Mouse (Mus musculus) lung, embryonic 15.5 days (tissue): ENCODE measurements around the gene Lyzl4. TPM values are rescaled to one million over a fixed set of nuclear protein-coding genes. Genes with fewer than 3 reads are reported as not detected.
"Not testable (repeated sequence)": the region's sequence is repeated elsewhere in the genome, so short reads cannot be mapped to it uniquely, and the experiment has no call there.

Source experiments
- ATAC-seq: fragments of 200-750 bp; cut with Nextera tagmentation; 2 replicates; pipeline ENCODE4 v1.8.0; 2017; ENCODE audit warnings: moderate number of reproducible peaks, borderline replicate concordance; ENCODE audit not compliant: low FRiP score, low TSS enrichment; ENCODE audit errors: extremely low read depth
- H3K27ac ChIP-seq: fragments of 300-500 bp; sonication (generic); 2 replicates; pipeline ENCODE4 v1.5.1; 2015; ENCODE audit warnings: moderate library complexity, mild to moderate bottlenecking, inconsistent platforms
- H3K27me3 ChIP-seq: fragments of 300-500 bp; sonication (generic); 2 replicates; pipeline ENCODE4 v1.6.1; 2015; ENCODE audit warnings: inconsistent platforms
- H3K36me3 ChIP-seq: fragments of 300-500 bp; sonication (generic); 2 replicates; pipeline ENCODE4 v1.6.1; 2015; ENCODE audit warnings: inconsistent platforms
- H3K4me1 ChIP-seq: fragments of 300-500 bp; sonication (generic); 2 replicates; pipeline ENCODE4 v1.6.1; 2015; ENCODE audit warnings: inconsistent platforms
- H3K4me2 ChIP-seq: fragments of 300-500 bp; sonication (generic); 2 replicates; pipeline ENCODE4 v1.6.1; 2015; ENCODE audit warnings: inconsistent platforms, mild to moderate bottlenecking, moderate library complexity
- H3K4me3 ChIP-seq: fragments of 300-500 bp; sonication (generic); 2 replicates; pipeline ENCODE4 v1.5.1; 2015; ENCODE audit warnings: mild to moderate bottlenecking, inconsistent platforms
- H3K9ac ChIP-seq: fragments of 300-500 bp; sonication (generic); 2 replicates; pipeline ENCODE4 v1.6.1; 2015; ENCODE audit warnings: inconsistent platforms
- H3K9me3 ChIP-seq: fragments of 300-500 bp; sonication (generic); 2 replicates; pipeline ENCODE4 v1.6.1; 2016; ENCODE audit warnings: inconsistent platforms
- WGBS: fragments of 180-500 bp; shearing (Covaris S2); methylation state at CpG from one replicate; pipeline ENCODE4 v1.1.7; 2015; 5-methylcytosine and 5-hydroxymethylcytosine counted together
- polyA plus RNA-seq: library from polyadenylated mRNA; unstranded; fragments of >200 nt; fragmentation: Nextera tagmentation; extraction: Ambion mirVana; gene quantifications from 2 replicates; pipeline ENCODE4 v1.2.1, GENCODE M21; 2015

The Lyzl4 gene
- polyA plus RNA-seq, 1 experiment from 2014 or later: not detected

DNA sequence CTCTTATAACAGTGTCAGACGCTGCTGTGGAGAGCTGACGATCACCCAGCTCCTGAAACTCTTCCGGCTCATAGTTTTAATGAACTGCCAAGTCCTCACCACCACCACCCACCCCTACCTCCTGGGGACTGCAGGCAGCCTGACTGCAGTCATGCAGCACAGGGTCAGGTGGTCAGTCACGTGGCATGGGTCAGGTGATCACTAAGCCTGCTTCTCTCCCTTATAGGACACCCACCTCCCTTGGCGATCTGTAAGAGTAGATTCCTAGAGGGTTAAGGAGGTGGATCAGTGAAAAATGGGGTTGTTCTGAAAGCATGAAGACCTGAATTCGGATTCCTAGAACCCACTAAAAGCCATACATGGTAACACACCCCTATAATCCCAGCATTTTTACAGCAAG lies 42.3 kb downstream of the Lyzl4 start:
- no peak overlapping the region for H3K27ac ChIP-seq
- H3K9ac ChIP-seq: no peak overlapping the region
- H3K9me3 ChIP-seq: no peaks in the 10 kb centered on the region
- no peak overlapping the region for H3K4me3 ChIP-seq
- no peaks in the 10 kb centered on the region for H3K27me3 ChIP-seq
- H3K36me3 ChIP-seq: no peaks in the 10 kb centered on the region
- no peak for ATAC-seq
- peaks cover 23% of the 10 kb centered on the region for H3K4me1 ChIP-seq
- 71% methylated on average over 6 of the region's 6 CpGs for WGBS
- H3K4me2 ChIP-seq: no peak overlapping the region

- ATAC-seq: no peak
- H3K4me2 ChIP-seq: no peak overlapping the region
- no peaks in the 10 kb centered on the region for H3K27me3 ChIP-seq
- H3K27ac ChIP-seq: no peak overlapping the region
- no peak overlapping the region for H3K9ac ChIP-seq
- peaks cover 23% of the 10 kb centered on the region for H3K4me1 ChIP-seq
- 62% methylated on average over 2 of the region's 2 CpGs for WGBS
- no peaks in the 10 kb centered on the region for H3K36me3 ChIP-seq
- H3K9me3 ChIP-seq: no peaks in the 10 kb centered on the region
- H3K4me3 ChIP-seq: no peak overlapping the region
Observed at GRCm38 (mm10) chr9:121598106-121598505, 43.8 kb downstream of the Lyzl4 start.

GRCm38 (mm10) chr9:121594771-121595170 lies 47.1 kb downstream of the Lyzl4 start:
- H3K9ac ChIP-seq: no peak overlapping the region
- 56% methylated on average over 4 of the region's 4 CpGs for WGBS
- no peak overlapping the region for H3K4me3 ChIP-seq
- no peaks in the 10 kb centered on the region for H3K9me3 ChIP-seq
- no peaks in the 10 kb centered on the region for H3K36me3 ChIP-seq
- no peak for ATAC-seq
- H3K4me1 ChIP-seq: peaks cover 9% of the 10 kb centered on the region
- H3K4me2 ChIP-seq: no peak overlapping the region
- no peak overlapping the region for H3K27ac ChIP-seq
- H3K27me3 ChIP-seq: no peaks in the 10 kb centered on the region

- not testable (repeated sequence) for H3K4me2 ChIP-seq, H3K27me3 ChIP-seq, H3K9me3 ChIP-seq, H3K4me3 ChIP-seq, H3K36me3 ChIP-seq, H3K9ac ChIP-seq, ATAC-seq, H3K27ac ChIP-seq
- WGBS: 78% methylated on average over 3 of the region's 3 CpGs
- H3K4me1 ChIP-seq: peaks cover 12% of the 10 kb centered on the region
Observed at GRCm38 (mm10) chr9:121593768-121594167, 48.1 kb downstream of the Lyzl4 start.

DNA sequence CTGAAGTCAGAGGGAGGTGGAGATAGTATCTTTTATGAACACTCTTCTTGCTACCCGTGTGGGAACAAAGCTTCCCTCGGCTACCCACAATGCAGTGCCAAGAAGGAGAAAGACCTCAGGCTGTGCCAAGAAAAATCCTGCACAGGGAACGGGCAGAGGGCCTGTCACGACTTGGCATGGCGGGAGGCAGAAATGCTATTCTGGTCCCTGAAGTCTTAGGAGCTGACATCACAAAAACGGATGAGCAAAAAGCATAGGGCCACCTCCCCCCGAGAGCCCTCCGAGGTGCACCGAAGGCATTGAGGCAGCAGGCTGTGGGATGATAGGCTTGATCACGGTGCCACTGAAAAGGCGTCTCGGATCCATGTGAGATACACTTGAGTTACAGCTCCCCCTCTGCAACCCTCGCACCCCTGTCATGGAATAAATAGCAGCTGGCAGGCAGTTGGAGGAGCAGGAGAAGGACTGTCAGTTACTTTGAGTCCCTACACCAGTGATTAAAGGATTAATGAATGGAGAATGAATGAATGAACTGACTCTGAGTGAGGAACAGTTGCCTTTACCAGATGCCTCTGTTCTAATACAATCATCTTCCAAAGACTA lies 48.8 kb downstream of the Lyzl4 start:
- Histone ChIP-seq H3K4me1 (peaks cover 12% of the 10 kb centered on the region), H3K9ac (no peak overlapping the region), H3K36me3 (no peaks in the 10 kb centered on the region), H3K9me3 (no peaks in the 10 kb centered on the region), H3K27ac (no peak overlapping the region), H3K27me3 (no peaks in the 10 kb centered on the region), H3K4me3 (no peak overlapping the region), H3K4me2 (no peak overlapping the region)
- no peak for ATAC-seq
- WGBS: 62% methylated on average over 13 of the region's 13 CpGs

- Histone ChIP-seq H3K9me3 (no peaks in the 10 kb centered on the region), H3K9ac (no peak overlapping the region), H3K27me3 (no peaks in the 10 kb centered on the region), H3K4me3 (no peak overlapping the region), H3K4me1 (peaks cover 12% of the 10 kb centered on the region), H3K27ac (peak overlapping the region; percentile 73), H3K36me3 (no peaks in the 10 kb centered on the region), H3K4me2 (no peak overlapping the region)
- WGBS: 18% methylated on average over 2 of the region's 2 CpGs
- peak; percentile 80 for ATAC-seq
Observed at GRCm38 (mm10) chr9:121589533-121589932, 52.4 kb downstream of the Lyzl4 start.

DNA sequence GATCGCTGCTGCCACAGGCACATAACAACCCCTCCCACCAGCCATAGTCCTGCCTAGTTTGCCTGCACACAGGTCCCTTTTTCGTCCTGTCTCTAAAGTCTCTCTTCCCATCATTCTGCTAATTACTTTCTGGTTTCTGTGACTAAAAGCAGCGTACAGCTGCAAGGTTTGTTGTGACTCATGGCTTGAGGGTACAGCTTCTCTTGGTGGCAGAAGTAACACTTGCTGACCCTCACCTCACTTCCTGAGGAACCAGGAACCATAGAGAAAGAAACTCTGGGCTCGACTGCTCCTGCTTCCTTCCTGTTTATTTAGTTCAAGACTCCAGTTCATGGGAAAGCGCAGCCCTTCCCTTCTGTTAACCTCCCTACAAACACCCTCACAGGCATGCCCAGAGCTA lies 67.5 kb downstream of the Lyzl4 start:
- Histone ChIP-seq H3K36me3 (no peaks in the 10 kb centered on the region), H3K27ac (no peak overlapping the region), H3K27me3 (no peaks in the 10 kb centered on the region), H3K4me2 (no peak overlapping the region), H3K9me3 (no peaks in the 10 kb centered on the region), H3K4me3 (no peak overlapping the region), H3K9ac (no peak overlapping the region), H3K4me1 (no peaks in the 10 kb centered on the region)
- no peak for ATAC-seq
- WGBS: 52% methylated on average over 5 of the region's 5 CpGs

DNA sequence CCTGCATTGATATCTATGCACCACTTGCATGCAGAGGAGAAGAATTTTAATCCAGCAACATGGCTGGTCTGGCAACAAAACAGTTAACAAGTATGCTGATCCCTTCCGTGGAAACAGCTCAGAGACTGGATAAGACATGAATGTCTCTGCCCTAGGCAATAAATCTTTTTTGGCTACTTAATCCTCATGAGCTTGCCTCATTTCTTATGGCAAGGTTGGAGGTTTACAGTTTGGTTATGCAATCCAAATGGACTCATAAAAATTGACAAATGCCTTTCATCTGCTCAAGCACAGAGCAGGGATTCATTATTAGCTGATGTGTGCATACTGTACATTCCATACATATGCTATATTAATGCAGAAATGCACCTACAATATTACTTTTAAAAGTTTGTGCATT lies 73.4 kb downstream of the Lyzl4 start:
- Histone ChIP-seq H3K4me2 (no peak overlapping the region), H3K4me1 (no peaks in the 10 kb centered on the region), H3K36me3 (no peaks in the 10 kb centered on the region), H3K9ac (no peak overlapping the region), H3K9me3 (no peaks in the 10 kb centered on the region), H3K27me3 (no peaks in the 10 kb centered on the region), H3K4me3 (no peak overlapping the region), H3K27ac (no peak overlapping the region)
- no peak for ATAC-seq
- WGBS: 16% methylated on average over 1 of the region's 1 CpGs

DNA sequence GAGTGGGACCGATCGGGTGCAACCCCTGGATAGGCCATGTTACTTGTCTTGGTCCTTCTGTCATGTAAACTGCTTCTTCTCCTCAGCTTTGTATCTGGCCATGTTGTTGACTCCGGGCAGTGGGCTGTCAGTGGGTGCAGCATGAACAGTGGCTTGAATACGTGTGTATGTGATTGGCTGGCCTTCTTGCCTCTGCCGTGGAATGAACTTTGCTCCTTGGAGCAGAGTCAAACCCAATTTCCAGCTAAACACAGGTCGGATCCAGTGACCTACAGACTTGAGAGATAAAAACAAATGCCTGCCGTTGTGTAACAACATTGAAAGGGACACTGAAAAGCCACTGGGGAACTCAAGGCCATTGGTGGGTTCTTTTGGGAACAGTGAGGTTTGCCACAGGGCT lies 75.5 kb downstream of the Lyzl4 start:
- Histone ChIP-seq H3K4me1 (no peaks in the 10 kb centered on the region), H3K27ac (no peak overlapping the region), H3K4me2 (no peak overlapping the region), H3K9me3 (no peaks in the 10 kb centered on the region), H3K9ac (no peak overlapping the region), H3K4me3 (no peak overlapping the region), H3K36me3 (no peaks in the 10 kb centered on the region), H3K27me3 (no peaks in the 10 kb centered on the region)
- ATAC-seq: no peak
- 72% methylated on average over 7 of the region's 7 CpGs for WGBS

DNA sequence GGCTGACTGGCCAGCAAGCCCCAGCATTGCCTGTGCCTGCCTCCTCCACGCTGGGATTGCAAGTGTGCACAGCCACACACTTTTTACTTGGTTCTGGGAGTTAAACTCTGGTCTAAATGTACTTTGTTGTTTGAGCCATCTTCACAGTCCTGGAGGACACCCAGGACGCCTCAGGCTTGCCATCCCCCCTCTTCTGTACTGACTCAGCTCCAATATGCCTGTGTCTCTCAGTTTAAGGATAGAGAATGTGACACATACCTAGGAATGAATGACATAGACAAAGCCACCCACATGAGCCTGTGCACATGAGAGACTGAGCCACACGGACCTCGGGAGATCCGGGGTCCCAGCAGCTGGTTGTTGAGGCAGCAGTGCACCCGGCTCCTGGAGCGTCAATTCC lies 78.6 kb downstream of the Lyzl4 start:
- no peaks in the 10 kb centered on the region for H3K36me3 ChIP-seq
- no peak for ATAC-seq
- no peak overlapping the region for H3K27ac ChIP-seq
- no peaks in the 10 kb centered on the region for H3K27me3 ChIP-seq
- whole genome bisulfite sequencing: 73% methylated on average over 7 of the region's 7 CpGs
- no peak overlapping the region for H3K4me3 ChIP-seq
- H3K4me1 ChIP-seq: no peaks in the 10 kb centered on the region
- H3K9ac ChIP-seq: no peak overlapping the region
- H3K9me3 ChIP-seq: no peaks in the 10 kb centered on the region
- no peak overlapping the region for H3K4me2 ChIP-seq

- Histone ChIP-seq H3K9ac (no peak overlapping the region), H3K36me3 (no peaks in the 10 kb centered on the region), H3K4me2 (no peak overlapping the region), H3K9me3 (no peaks in the 10 kb centered on the region), H3K4me1 (peaks cover 4% of the 10 kb centered on the region; the same call in 1 of the 2 replicates), H3K27me3 (no peaks in the 10 kb centered on the region), H3K4me3 (no peak overlapping the region), H3K27ac (no peak overlapping the region)
- ATAC-seq: no peak
- 66% methylated on average over 7 of the region's 7 CpGs for WGBS
Observed at GRCm38 (mm10) chr9:121560515-121560914, 81.4 kb downstream of the Lyzl4 start.

DNA sequence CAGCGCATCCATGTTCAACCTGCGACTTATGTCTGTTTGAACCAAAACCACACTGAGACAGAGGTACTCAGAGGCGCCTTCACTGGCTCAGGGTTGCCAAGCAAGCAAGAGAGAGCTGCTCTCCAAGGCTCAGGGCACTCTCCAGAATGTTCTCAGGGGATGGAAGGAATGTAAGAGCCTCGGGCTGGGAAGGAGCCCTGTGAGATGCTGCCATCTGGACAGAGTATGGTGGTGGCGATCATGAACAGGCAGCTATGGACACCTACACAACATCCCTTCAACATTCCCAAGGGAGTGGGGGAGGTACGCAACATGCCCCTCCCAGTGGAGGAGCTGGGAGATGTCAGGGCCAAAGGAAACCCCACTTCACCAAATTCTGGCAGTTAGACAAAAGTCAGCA lies 83.7 kb downstream of the Lyzl4 start:
- WGBS: 76% methylated on average over 6 of the region's 6 CpGs
- ATAC-seq: no peak
- H3K27me3 ChIP-seq: no peaks in the 10 kb centered on the region

GRCm38 (mm10) chr9:121556913-121557312 lies 85.0 kb downstream of the Lyzl4 start:
- Histone ChIP-seq H3K27me3 (no peaks in the 10 kb centered on the region), H3K27ac (no peak overlapping the region), H3K9me3 (no peaks in the 10 kb centered on the region), H3K4me3 (no peak overlapping the region), H3K36me3 (no peaks in the 10 kb centered on the region), H3K4me2 (no peak overlapping the region), H3K4me1 (peaks cover 22% of the 10 kb centered on the region; the same call in 1 of the 2 replicates), H3K9ac (no peak overlapping the region)
- ATAC-seq: no peak
- 50% methylated on average over 5 of the region's 5 CpGs for WGBS

More for the DNA sequence above, 83.7 kb downstream of the Lyzl4 start:
- H3K9me3 ChIP-seq: no peaks in the 10 kb centered on the region
- no peak overlapping the region for H3K4me3 ChIP-seq
- H3K4me2 ChIP-seq: no peak overlapping the region
- no peak overlapping the region for H3K27ac ChIP-seq
- H3K36me3 ChIP-seq: no peaks in the 10 kb centered on the region
- no peak overlapping the region for H3K9ac ChIP-seq
- peaks cover 20% of the 10 kb centered on the region; the same call in 1 of the 2 replicates for H3K4me1 ChIP-seq
